Mouse (Mus musculus): ENCODE measurements at regions not wholly inside any gene's neighbourhood (a gene's known extent, or its start where the extent isn't known, plus 50 kb on each side); places are given as distances from the start of the nearest gene placed in this dataset. TPM values are rescaled to one million over a fixed set of nuclear protein-coding genes. Genes with fewer than 3 reads are reported as not detected.

Small RNA genes lying in the stretch of these regions (microRNA-seq; reads per million reads assigned to microRNA genes)
- not detected for gene Gm27684

Measured in heart, postnatal 25 days (tissue).